Mouse (Mus musculus): ENCODE results near the gene Zfp748. TPM values are rescaled to one million over a fixed set of nuclear protein-coding genes. Genes with fewer than 3 reads are reported as not detected.
A peak's percentile ranks its signal among the peaks of the same experiment; 100 is the strongest.

The Zfp748 gene
- total RNA-seq (2021), result 1 to 10 TPM; 8.0 to 8.5 TPM
- long read RNA-seq, experiment 1, full-length matches to known transcripts, result 3 of 4 reads
- long read RNA-seq, experiment 1, partial matches to known transcripts, result 0 of 4 reads
- long read RNA-seq, experiment 1, other reads (novel, unspliced or antisense), result 1 of 4 reads
- long read RNA-seq, experiment 2, full-length matches to known transcripts, result 6 of 7 reads
- long read RNA-seq, experiment 2, partial matches to known transcripts, result 0 of 7 reads
- long read RNA-seq, experiment 2, other reads (novel, unspliced or antisense), result 1 of 7 reads

- no peak for DNase-seq
Observed at GRCm38 (mm10) chr13:67553730-67554129, at the start of gene Zfp748. Gene Zfp748, minus strand, starts transcription at chr13:67553830.

GRCm38 (mm10) chr13:67572591-67573189, 19.1 kb upstream of the Zfp748 start:
- no peak for DNase-seq

- peak; percentile 85 for DNase-seq
Observed at GRCm38 (mm10) chr13:67552505-67553346, 904 bp downstream of the Zfp748 start.

- no peak for DNase-seq
Observed at GRCm38 (mm10) chr13:67545941-67546340, 7.7 kb downstream of the Zfp748 start.

- DNase-seq, result no peak
Observed at GRCm38 (mm10) chr13:67527049-67527730, 26.4 kb downstream of the Zfp748 start.

- peak; percentile 94 for DNase-seq
Observed at GRCm38 (mm10) chr13:67525753-67526410, 27.7 kb downstream of the Zfp748 start, which contains the start of the genes Gm26965 and Zfp87. Gene Gm26965, minus strand, starts transcription at chr13:67526151. Gene Zfp87, minus strand, starts transcription at chr13:67526177.

GRCm38 (mm10) chr13:67500908-67501307, 52.7 kb downstream of the Zfp748 start:
- no peak for DNase-seq

GRCm38 (mm10) chr13:67500084-67500719, 53.4 kb downstream of the Zfp748 start, which contains the start of gene Zfp58:
Gene Zfp58, minus strand, starts transcription at chr13:67500555.
- peak; percentile 87 for DNase-seq

GRCm38 (mm10) chr13:67495631-67496030, 58.0 kb downstream of the Zfp748 start:
- no peak for DNase-seq

Other genes with a start within 250 kb of the Zfp748 start
- 1 to 10 TPM; 2.2 to 4.7 TPM for gene Zfp457, start 247.3 kb downstream of the Zfp748 start, total RNA-seq (2021)
- gene Zfp595, start 221.3 kb downstream of the Zfp748 start, total RNA-seq (2021), result 1 to 10 TPM; 3.5 to 5.1 TPM
- gene Gm28044, start 193.3 kb downstream of the Zfp748 start, total RNA-seq (2021), result 1 to 10 TPM in 1 of 2 experiments, not detected in 1; 1.9 TPM
- gene Zfp953, start 193.2 kb downstream of the Zfp748 start, total RNA-seq (2021), result 1 to 10 TPM; 2.6 to 2.7 TPM
- gene Gm28041, start 178.1 kb downstream of the Zfp748 start, total RNA-seq (2021), result 1 to 10 TPM in 1 of 2 experiments, not detected in 1; 1.7 TPM
- 1 to 10 TPM; 1.7 to 1.9 TPM for gene Zfp456, start 178.0 kb downstream of the Zfp748 start, total RNA-seq (2021)
- 1 to 10 TPM; 4.3 to 4.4 TPM for gene Zfp429, start 154.0 kb downstream of the Zfp748 start, total RNA-seq (2021)
- 1 to 10 TPM in 1 of 2 experiments, under 1 TPM in 1; 0.54 to 1.5 TPM for gene Zfp459, start 132.4 kb downstream of the Zfp748 start, total RNA-seq (2021)
- 10 to 100 TPM; 11.1 to 13.2 TPM for gene Zfp874a, start 102.2 kb downstream of the Zfp748 start, total RNA-seq (2021)
- gene Zfp874b, start 69.6 kb downstream of the Zfp748 start, total RNA-seq (2021), result 10 to 100 TPM; 11.7 to 14.2 TPM
- gene Zfp58, start 53.3 kb downstream of the Zfp748 start, total RNA-seq (2021), result 1 to 10 TPM; 6.0 to 8.1 TPM
- gene Gm26965, start 27.7 kb downstream of the Zfp748 start, total RNA-seq (2021), result not detected
- 10 to 100 TPM; 19.5 to 21.5 TPM for gene Zfp87, start 27.7 kb downstream of the Zfp748 start, total RNA-seq (2021)
- gene Zfp729b, start 55.9 kb upstream of the Zfp748 start, total RNA-seq (2021), result 1 to 10 TPM; 7.3 to 8.7 TPM
- not detected for gene Gm49345, start 83.9 kb upstream of the Zfp748 start, total RNA-seq (2021)
- gene Zfp729a, start 84.0 kb upstream of the Zfp748 start, total RNA-seq (2021), result 1 to 10 TPM; 4.3 to 7.2 TPM
- 10 to 100 TPM in 1 of 2 experiments, 1 to 10 TPM in 1; 8.5 to 12.7 TPM for gene Zfp738, start 133.2 kb upstream of the Zfp748 start, total RNA-seq (2021)
- gene Zfp65, start 175.3 kb upstream of the Zfp748 start, total RNA-seq (2021), result 10 to 100 TPM in 1 of 2 experiments, 1 to 10 TPM in 1; 8.9 to 11.7 TPM
- gene Zfp85, start 201.4 kb upstream of the Zfp748 start, total RNA-seq (2021), result 1 to 10 TPM; 3.6 to 6.4 TPM
- 1 to 10 TPM; 1.2 to 2.2 TPM for gene Zfp493, start 225.9 kb upstream of the Zfp748 start, total RNA-seq (2021)

Measured in adrenal gland, postnatal 10 days (tissue).